Mouse (Mus musculus) embryonic facial prominence, embryonic 15.5 days (tissue): ENCODE measurements around the gene Stpg4. TPM values are rescaled to one million over a fixed set of nuclear protein-coding genes. Genes with fewer than 3 reads are reported as not detected.

Source experiments
- ATAC-seq: fragments of 200-750 bp; cut with Nextera tagmentation; 2 replicates; pipeline ENCODE4 v1.8.0; 2017; ENCODE audit warnings: low read depth, moderate TSS enrichment; ENCODE audit not compliant: insufficient number of reproducible peaks, low FRiP score, low TSS enrichment
- H3K27ac ChIP-seq: fragments of 300-500 bp; sonication (generic); replicated peaks from 2 replicates; pipeline ENCODE4 v1.5.1; 2015; ENCODE audit warnings: mild to moderate bottlenecking, inconsistent platforms
- H3K27me3 ChIP-seq: fragments of 300-500 bp; sonication (generic); 2 replicates; pipeline ENCODE4 v1.6.1; 2015; ENCODE audit warnings: inconsistent platforms
- H3K36me3 ChIP-seq: fragments of 300-500 bp; sonication (generic); 2 replicates; pipeline ENCODE4 v1.6.1; 2015; ENCODE audit warnings: mild to moderate bottlenecking, inconsistent platforms
- H3K4me1 ChIP-seq: fragments of 300-500 bp; sonication (generic); 2 replicates; pipeline ENCODE4 v1.6.1; 2015; ENCODE audit warnings: inconsistent platforms
- H3K4me2 ChIP-seq: fragments of 300-500 bp; sonication (generic); replicated peaks from 2 replicates; pipeline ENCODE4 v1.6.1; 2015; ENCODE audit warnings: mild to moderate bottlenecking, inconsistent platforms
- H3K4me3 ChIP-seq: fragments of 300-500 bp; sonication (generic); replicated peaks from 2 replicates; pipeline ENCODE4 v1.5.1; 2015; ENCODE audit warnings: mild to moderate bottlenecking, inconsistent platforms
- H3K9ac ChIP-seq: fragments of 300-500 bp; sonication (generic); 2 replicates; pipeline ENCODE4 v1.6.1; 2015; ENCODE audit warnings: inconsistent platforms
- H3K9me3 ChIP-seq: fragments of 300-500 bp; sonication (generic); replicated peaks from 2 replicates; pipeline ENCODE4 v1.6.1; 2016; ENCODE audit warnings: inconsistent platforms
- WGBS: fragments of 180-500 bp; shearing (Covaris S2); methylation state at CpG from one replicate; pipeline ENCODE4 v1.1.7; 2015; 5-methylcytosine and 5-hydroxymethylcytosine counted together
- polyA plus RNA-seq: library from polyadenylated mRNA; unstranded; fragments of >200 nt; fragmentation: Nextera tagmentation; extraction: Ambion mirVana; gene quantifications from 2 replicates; pipeline ENCODE4 v1.2.1, GENCODE M21; 2015

Stpg4 gene
- polyA plus RNA-seq = not detected in 2 replicates

DNA sequence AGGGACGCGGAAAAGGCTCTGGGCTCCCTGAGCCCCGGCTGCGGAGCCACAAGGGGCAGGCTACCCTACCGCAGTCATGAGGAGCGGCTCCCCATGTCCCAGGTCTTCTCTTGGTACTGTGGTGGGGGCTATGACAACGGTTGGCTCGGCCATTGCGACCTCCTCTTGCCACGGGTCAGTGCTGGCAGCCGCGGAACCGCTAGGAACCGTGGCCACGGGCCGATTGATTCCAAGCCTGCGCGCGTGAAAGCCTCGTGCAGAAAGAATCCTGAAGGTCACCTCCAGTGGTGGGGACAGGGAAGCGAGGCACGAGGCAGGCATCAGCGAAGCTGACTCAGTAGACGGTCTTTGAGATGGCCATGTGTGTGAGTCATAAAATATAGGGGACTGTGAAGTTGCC lies at the start of gene Stpg4:
Gene Stpg4 (minus strand): TSS at position 231 of the 400 bp plus-strand sequence.
- 0 out of 2 replicates have a peak, but pooled peaks cover 4% of the 10 kb centered on the region for H3K4me1 ChIP-seq
- ATAC-seq = no peak
- H3K9ac ChIP-seq = no peak within 1 kb of the TSS
- no peak within 1 kb of the TSS; the same call in 1 of the 2 replicates for H3K4me2 ChIP-seq
- H3K4me3 ChIP-seq = no peak within 1 kb of the TSS
- peaks cover 28% of the 10 kb centered on the region for H3K36me3 ChIP-seq
- WGBS = 54% methylated on average over 24 of the region's 24 CpGs
- no peaks in the 10 kb centered on the region for H3K9me3 ChIP-seq
- H3K27ac ChIP-seq = no peak within 1 kb of the TSS; the same call in 1 of the 2 replicates
- H3K27me3 ChIP-seq = no peaks in the 10 kb centered on the region

- no peak overlapping the region for H3K9ac ChIP-seq
- no peaks in the 10 kb centered on the region for H3K27me3 ChIP-seq
- H3K36me3 ChIP-seq = no peaks in the 10 kb centered on the region
- 0 out of 2 replicates have a peak overlapping the region, but pooled peaks have one; percentile 11 for H3K27ac ChIP-seq
- no peaks in the 10 kb centered on the region for H3K9me3 ChIP-seq
- WGBS = 44% methylated on average over 8 of the region's 8 CpGs
- ATAC-seq = no peak
- H3K4me2 ChIP-seq = no peak overlapping the region
- H3K4me3 ChIP-seq = no peak overlapping the region
- peaks cover 34% of the 10 kb centered on the region for H3K4me1 ChIP-seq
Observed at GRCm38 (mm10) chr17:87475356-87475755, 47.8 kb upstream of the Stpg4 start.

DNA sequence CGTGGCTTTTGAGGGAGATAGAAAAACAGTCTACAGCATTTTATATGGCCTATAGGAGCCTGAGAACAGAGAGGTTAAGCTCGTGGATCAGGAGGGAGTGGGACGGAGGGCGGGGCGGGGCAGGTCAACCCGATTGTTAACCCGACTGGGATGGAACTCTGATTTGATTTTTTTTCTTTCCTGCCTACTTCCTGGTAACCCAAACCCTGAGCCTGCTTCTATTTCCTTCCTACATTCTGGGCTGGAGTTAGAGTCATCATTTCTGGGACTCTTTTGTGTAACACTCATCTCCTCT lies 46.9 kb upstream of the Stpg4 start:
- H3K27me3 ChIP-seq = no peaks in the 10 kb centered on the region
- peak overlapping the region; percentile 45; the same call in 1 of the 2 replicates for H3K27ac ChIP-seq
- H3K4me3 ChIP-seq = peak overlapping the region; percentile 40
- ATAC-seq = no peak
- H3K4me2 ChIP-seq = peak overlapping the region; percentile 78
- no peak overlapping the region for H3K9ac ChIP-seq
- no peaks in the 10 kb centered on the region for H3K9me3 ChIP-seq
- no peaks in the 10 kb centered on the region for H3K36me3 ChIP-seq
- WGBS = 5% methylated on average over 7 of the region's 7 CpGs
- peaks cover 34% of the 10 kb centered on the region for H3K4me1 ChIP-seq

DNA sequence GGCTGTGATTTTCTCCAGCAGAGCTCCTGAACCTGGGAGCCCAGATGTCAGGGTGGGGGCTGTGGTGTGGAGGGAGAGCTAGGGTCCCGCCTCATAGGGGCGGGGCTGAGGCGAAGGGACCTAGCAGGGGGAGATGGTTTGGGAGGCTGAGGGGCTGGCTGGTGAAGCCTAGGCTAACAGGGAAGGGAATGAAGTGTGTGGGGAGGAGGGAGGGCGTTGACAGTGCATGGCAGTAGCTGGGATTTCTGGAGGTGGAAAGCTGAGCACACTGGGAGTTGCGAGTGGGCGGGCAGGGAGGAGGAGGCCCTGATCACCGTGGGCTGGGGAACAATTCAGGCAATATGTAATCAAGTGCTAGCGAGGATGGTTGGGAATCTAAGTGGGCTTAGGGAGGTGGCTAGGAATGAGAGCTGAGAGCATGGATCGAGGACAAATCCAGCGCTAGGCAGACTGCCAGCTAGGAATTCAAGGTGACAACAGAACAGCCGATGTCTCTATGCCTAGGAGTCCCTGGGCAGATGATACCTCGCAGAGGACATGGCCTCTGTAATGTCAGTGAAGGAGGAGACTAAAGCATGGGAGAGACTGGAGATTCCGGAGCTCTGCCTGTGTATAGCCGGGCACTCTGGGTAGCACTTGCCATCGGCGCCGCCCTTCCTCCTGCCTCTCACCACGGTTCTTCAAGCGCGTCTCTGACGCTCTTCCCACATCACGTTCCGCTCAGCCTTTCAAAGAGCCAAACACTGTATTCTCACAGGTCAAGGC lies 46.4 kb upstream of the Stpg4 start:
- no peaks in the 10 kb centered on the region for H3K9me3 ChIP-seq
- peak overlapping the region; percentile 40 for H3K4me3 ChIP-seq
- peak overlapping the region; percentile 10; the same call in 1 of the 2 replicates for H3K9ac ChIP-seq
- H3K27ac ChIP-seq = peak overlapping the region; percentile 45
- peak; percentile 80 for ATAC-seq
- H3K36me3 ChIP-seq = no peaks in the 10 kb centered on the region
- H3K27me3 ChIP-seq = no peaks in the 10 kb centered on the region
- peak overlapping the region; percentile 78 for H3K4me2 ChIP-seq
- 1% methylated on average over 23 of the region's 23 CpGs for WGBS
- peaks cover 34% of the 10 kb centered on the region for H3K4me1 ChIP-seq

GRCm38 (mm10) chr17:87473441-87473735 lies 45.8 kb upstream of the Stpg4 start:
- Histone ChIP-seq H3K27ac (peak overlapping the region; percentile 45; the same call in 1 of the 2 replicates), H3K9ac (peak overlapping the region; percentile 10; the same call in 1 of the 2 replicates), H3K9me3 (no peaks in the 10 kb centered on the region), H3K4me2 (peak overlapping the region; percentile 78), H3K4me3 (peak overlapping the region; percentile 40), H3K4me1 (peaks cover 30% of the 10 kb centered on the region), H3K27me3 (no peaks in the 10 kb centered on the region), H3K36me3 (no peaks in the 10 kb centered on the region)
- WGBS = 8% methylated on average over 9 of the region's 9 CpGs
- ATAC-seq = no peak

- WGBS = 51% methylated on average over 10 of the region's 10 CpGs
- H3K36me3 ChIP-seq = no peaks in the 10 kb centered on the region
- no peaks in the 10 kb centered on the region for H3K9me3 ChIP-seq
- H3K27me3 ChIP-seq = no peaks in the 10 kb centered on the region
- ATAC-seq = no peak
- H3K4me3 ChIP-seq = no peak overlapping the region; the same call in 1 of the 2 replicates
- H3K27ac ChIP-seq = no peak overlapping the region; the same call in 1 of the 2 replicates
- peak overlapping the region; percentile 78 for H3K4me2 ChIP-seq
- H3K4me1 ChIP-seq = peaks cover 29% of the 10 kb centered on the region
- no peak overlapping the region for H3K9ac ChIP-seq
Observed at GRCm38 (mm10) chr17:87472879-87473278, 45.3 kb upstream of the Stpg4 start.

- H3K9ac ChIP-seq = no peak overlapping the region
- H3K4me1 ChIP-seq = peaks cover 29% of the 10 kb centered on the region
- 69% methylated on average over 6 of the region's 6 CpGs for WGBS
- no peaks in the 10 kb centered on the region for H3K27me3 ChIP-seq
- H3K9me3 ChIP-seq = no peaks in the 10 kb centered on the region
- no peaks in the 10 kb centered on the region for H3K36me3 ChIP-seq
- ATAC-seq = no peak
- H3K27ac ChIP-seq = no peak overlapping the region
- H3K4me2 ChIP-seq = no peak overlapping the region
- no peak overlapping the region for H3K4me3 ChIP-seq
Observed at GRCm38 (mm10) chr17:87471661-87472060, 44.1 kb upstream of the Stpg4 start.

DNA sequence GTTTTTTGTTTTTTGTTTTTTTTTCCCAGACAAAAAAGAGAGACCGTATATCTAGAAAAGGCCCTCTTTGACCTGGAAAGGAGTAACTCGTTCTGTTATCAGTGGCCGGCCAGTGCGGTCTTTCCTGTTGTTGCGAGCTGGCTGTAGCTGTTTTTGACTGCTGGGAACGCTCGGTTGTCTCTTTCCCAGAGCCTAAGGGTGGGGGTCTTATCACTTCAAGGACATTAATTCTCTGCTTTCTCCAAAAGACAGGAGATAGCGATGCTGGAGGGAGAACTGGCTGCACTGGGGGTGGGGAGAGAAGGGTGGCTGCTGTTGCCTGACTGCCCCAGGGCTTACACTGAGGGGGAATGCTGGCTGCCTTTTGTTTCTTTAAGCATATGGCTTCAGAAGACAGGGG lies 43.3 kb upstream of the Stpg4 start:
- Histone ChIP-seq H3K4me3 (no peak overlapping the region), H3K4me2 (no peak overlapping the region), H3K27me3 (no peaks in the 10 kb centered on the region), H3K27ac (no peak overlapping the region), H3K9me3 (no peaks in the 10 kb centered on the region), H3K4me1 (peaks cover 29% of the 10 kb centered on the region), H3K36me3 (no peaks in the 10 kb centered on the region), H3K9ac (no peak overlapping the region)
- no peak for ATAC-seq
- 63% methylated on average over 8 of the region's 8 CpGs for WGBS

GRCm38 (mm10) chr17:87470282-87470681 lies 42.7 kb upstream of the Stpg4 start:
- Histone ChIP-seq H3K27ac (no peak overlapping the region), H3K4me1 (peaks cover 26% of the 10 kb centered on the region), H3K4me3 (no peak overlapping the region), H3K9me3 (no peaks in the 10 kb centered on the region), H3K4me2 (no peak overlapping the region), H3K27me3 (no peaks in the 10 kb centered on the region), H3K36me3 (no peaks in the 10 kb centered on the region), H3K9ac (no peak overlapping the region)
- WGBS = 73% methylated on average over 8 of the region's 8 CpGs
- ATAC-seq = no peak

- no peak overlapping the region for H3K4me3 ChIP-seq
- H3K27me3 ChIP-seq = no peaks in the 10 kb centered on the region
- ATAC-seq = no peak
- H3K36me3 ChIP-seq = no peaks in the 10 kb centered on the region
- no peak overlapping the region for H3K4me2 ChIP-seq
- H3K9me3 ChIP-seq = no peaks in the 10 kb centered on the region
- H3K4me1 ChIP-seq = peaks cover 17% of the 10 kb centered on the region
- H3K9ac ChIP-seq = no peak overlapping the region
- no peak overlapping the region for H3K27ac ChIP-seq
- 82% methylated on average over 8 of the region's 8 CpGs for WGBS
Observed at GRCm38 (mm10) chr17:87469428-87469827, 41.9 kb upstream of the Stpg4 start.

DNA sequence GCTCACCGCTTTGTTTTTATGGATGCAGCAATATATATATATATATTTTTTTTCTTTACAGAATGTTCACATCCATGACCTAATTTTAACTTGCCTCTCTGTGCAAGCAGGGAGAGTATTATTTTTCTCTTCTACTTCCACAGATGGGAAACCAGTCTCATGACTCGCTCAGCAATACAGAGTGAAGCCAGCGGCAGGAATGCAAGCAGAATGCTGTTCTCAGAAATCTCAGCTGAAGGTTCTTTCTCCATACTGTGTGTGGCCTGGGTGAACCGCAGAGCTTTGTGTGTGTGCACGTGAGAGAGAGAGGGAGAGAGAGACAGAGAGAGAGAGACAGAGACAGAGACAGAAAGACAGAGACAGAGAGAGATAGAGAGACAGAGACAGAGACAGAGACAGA lies 41.1 kb upstream of the Stpg4 start:
- Histone ChIP-seq H3K9me3 (no peaks in the 10 kb centered on the region), H3K27ac (no peak overlapping the region), H3K9ac (no peak overlapping the region), H3K4me2 (no peak overlapping the region), H3K4me1 (peaks cover 9% of the 10 kb centered on the region), H3K27me3 (no peaks in the 10 kb centered on the region), H3K4me3 (no peak overlapping the region), H3K36me3 (no peaks in the 10 kb centered on the region)
- WGBS = 60% methylated on average over 5 of the region's 5 CpGs
- ATAC-seq = no peak

DNA sequence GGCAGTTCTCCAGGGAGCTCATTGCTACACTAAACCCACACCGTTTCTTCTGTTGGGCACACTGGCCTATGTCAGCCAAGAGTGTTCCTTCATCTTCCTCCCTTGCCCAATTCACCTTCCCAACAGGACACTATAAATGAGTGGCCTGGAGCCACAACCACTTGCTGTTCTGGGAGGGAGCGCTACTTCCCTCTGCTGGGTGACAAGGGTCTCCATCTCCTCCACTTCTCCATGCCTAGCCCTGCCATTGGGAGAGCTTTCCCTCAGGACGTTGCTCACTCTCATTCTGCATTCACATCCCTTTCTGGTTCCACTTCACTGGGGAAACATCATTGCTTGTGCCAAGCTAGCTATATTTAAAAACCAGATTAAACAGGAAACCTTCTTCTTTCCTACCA lies 34.0 kb upstream of the Stpg4 start:
- 49% methylated on average over 3 of the region's 3 CpGs for WGBS
- Histone ChIP-seq H3K27me3 (no peaks in the 10 kb centered on the region), H3K4me2 (no peak overlapping the region), H3K4me1 (peaks cover 39% of the 10 kb centered on the region), H3K9ac (no peak overlapping the region), H3K27ac (no peak overlapping the region), H3K36me3 (no peaks in the 10 kb centered on the region), H3K4me3 (no peak overlapping the region), H3K9me3 (no peaks in the 10 kb centered on the region)
- no peak for ATAC-seq
